Mouse (Mus musculus) embryonic fibroblast, embryonic 13.5 days (primary cell): ENCODE data around the gene Sfxn5. TPM values are rescaled to one million over a fixed set of nuclear protein-coding genes. Genes with fewer than 3 reads are reported as not detected.

ENCODE experiments used
- H3K27ac ChIP-seq: 2 replicates; pipeline ENCODE4 v1.5.1; 2012; ENCODE audit warnings: low read length, control low read depth, inconsistent platforms; ENCODE audit not compliant: insufficient read depth
- H3K4me1 ChIP-seq: 2 replicates; pipeline ENCODE4 v1.6.1; 2011; ENCODE audit warnings: low read length; ENCODE audit not compliant: control insufficient read depth, insufficient read depth
- H3K4me3 ChIP-seq: 2 replicates; pipeline ENCODE4 v1.5.1; 2011; ENCODE audit warnings: mild to moderate bottlenecking, control low read depth, low read length; ENCODE audit not compliant: insufficient read depth
- CTCF ChIP-seq: IDR thresholded peaks from 2 replicates; pipeline ENCODE4 v1.5.1; 2011; ENCODE audit warnings: mild to moderate bottlenecking, control low read depth, low read length, moderate library complexity, borderline replicate concordance; ENCODE audit not compliant: insufficient read depth
- POLR2A ChIP-seq: IDR thresholded peaks from 2 replicates; pipeline ENCODE4 v1.6.1; 2011; ENCODE audit warnings: low read depth, mild to moderate bottlenecking, control low read depth, low read length, moderate library complexity
- polyA plus RNA-seq: library from polyadenylated mRNA; stranded (reverse); fragments of >200 nt; gene quantifications from 2 replicates; pipeline ENCODE4 v1.2.4, GENCODE M21; 2011; ENCODE audit warnings: low read depth; ENCODE audit not compliant: missing spikeins, insufficient read length

The Sfxn5 gene
- 8.2 and 9.7 TPM in 2 replicates for polyA plus RNA-seq

GRCm38 (mm10) chr6:85333000-85333669 lies at the start of gene Sfxn5:
Gene Sfxn5 (minus strand): TSS chr6:85333422.
- peak within 1 kb of the TSS; percentile 71 for H3K4me3 ChIP-seq
- H3K27ac ChIP-seq = peak within 1 kb of the TSS; percentile 81
- TF ChIP-seq POLR2A (peak; percentile 53), CTCF (no peak)
- H3K4me1 ChIP-seq = peaks cover 7% of the 10 kb centered on the region; the same call in 1 of the 2 replicates

- H3K4me3 ChIP-seq = no peak overlapping the region
- peak overlapping the region; percentile 69 for H3K27ac ChIP-seq
- H3K4me1 ChIP-seq = peaks cover 9% of the 10 kb centered on the region
- TF ChIP-seq CTCF (no peak), POLR2A (no peak)
These were observed 49.6 kb upstream of the Sfxn5 start for GRCm38 (mm10) chr6:85382791-85383190.

GRCm38 (mm10) chr6:85381648-85382020 lies 48.4 kb upstream of the Sfxn5 start:
- no peak overlapping the region for H3K27ac ChIP-seq
- no peak overlapping the region for H3K4me3 ChIP-seq
- peaks cover 9% of the 10 kb centered on the region for H3K4me1 ChIP-seq
- TF ChIP-seq POLR2A (no peak), CTCF (no peak)

GRCm38 (mm10) chr6:85380901-85381647 lies 47.9 kb upstream of the Sfxn5 start:
- Histone ChIP-seq H3K4me3 (no peak overlapping the region), H3K27ac (no peak overlapping the region), H3K4me1 (peaks cover 9% of the 10 kb centered on the region)
- no peak for TF ChIP-seq CTCF
- no peak for TF ChIP-seq POLR2A

- Histone ChIP-seq H3K4me3 (no peak overlapping the region), H3K27ac (no peak overlapping the region), H3K4me1 (peaks cover 9% of the 10 kb centered on the region)
- peak; percentile 42; the same call in 1 of the 2 replicates for TF ChIP-seq CTCF
- no peak for TF ChIP-seq POLR2A
These were observed 47.1 kb upstream of the Sfxn5 start for GRCm38 (mm10) chr6:85380201-85380900.

GRCm38 (mm10) chr6:85378629-85379028 lies 45.4 kb upstream of the Sfxn5 start:
- TF ChIP-seq CTCF (no peak), POLR2A (no peak)
- Histone ChIP-seq H3K4me3 (no peak overlapping the region), H3K4me1 (peaks cover 9% of the 10 kb centered on the region), H3K27ac (no peak overlapping the region)

GRCm38 (mm10) chr6:85377876-85378275 lies 44.7 kb upstream of the Sfxn5 start:
- Histone ChIP-seq H3K4me1 (peaks cover 9% of the 10 kb centered on the region), H3K4me3 (no peak overlapping the region), H3K27ac (no peak overlapping the region)
- TF ChIP-seq POLR2A (no peak), CTCF (no peak)

GRCm38 (mm10) chr6:85377066-85377734 lies 44.0 kb upstream of the Sfxn5 start:
- TF ChIP-seq POLR2A (no peak), CTCF (no peak)
- H3K4me3 ChIP-seq = no peak overlapping the region
- peaks cover 8% of the 10 kb centered on the region for H3K4me1 ChIP-seq
- no peak overlapping the region for H3K27ac ChIP-seq

GRCm38 (mm10) chr6:85374734-85375114 lies 41.5 kb upstream of the Sfxn5 start:
- TF ChIP-seq CTCF (no peak), POLR2A (no peak)
- H3K4me3 ChIP-seq = peak overlapping the region; percentile 72
- peaks cover 1% of the 10 kb centered on the region; the same call in 1 of the 2 replicates for H3K4me1 ChIP-seq
- no peak overlapping the region for H3K27ac ChIP-seq
